ENCODE assay signal across 14 mouse cellular contexts in the genomic region with DNA sequence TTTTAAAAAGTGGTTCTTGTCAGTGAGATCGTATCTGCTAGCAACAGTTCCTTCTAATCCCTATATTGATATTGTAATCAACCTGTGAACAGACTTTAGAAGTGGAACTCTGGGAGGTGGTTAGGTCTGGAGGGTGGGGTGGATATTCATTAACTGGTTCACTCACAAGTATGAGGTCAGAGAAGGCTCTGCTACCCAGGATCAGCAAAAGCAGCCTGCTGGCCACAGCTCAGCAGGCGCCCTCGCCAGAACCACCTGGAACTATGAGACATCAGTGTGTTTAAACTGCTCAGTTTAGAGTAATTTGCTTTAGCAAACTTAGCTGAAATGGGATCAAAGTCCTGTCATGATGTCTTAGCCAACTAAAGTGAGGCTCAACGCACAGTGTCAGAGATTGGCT. TPM values are rescaled to one million over a fixed set of nuclear protein-coding genes. Genes with fewer than 3 reads are reported as not detected.
A peak's percentile ranks its signal among the peaks of the same experiment; 100 is the strongest.
DNase-seq lines count a peak whose midpoint lies in the region; ATAC-seq and TF ChIP-seq lines count a peak whose summit lies in the region.
"Had no signal": no experiment of that assay in that cellular context is flagged by ENCODE, and none has a peak within 500 bp of the region (broad histone marks: within the 10 kb centered on the region; RNA-seq: fewer than 3 reads in every experiment).

No protein-coding gene starts in this region.

- H3K27me3 ChIP-seq in heart, embryonic 15.5 days: no peaks in the 10 kb centered on the region
- H3K27me3 ChIP-seq in CH12.LX (replicated peaks): no peaks in the 10 kb centered on the region
- H3K27me3 ChIP-seq in intestine, postnatal 0 days (replicated peaks; ENCODE audit: control insufficient read depth, insufficient read depth, low read length): no peaks in the 10 kb centered on the region
- H3K27me3 ChIP-seq in liver, postnatal 0 days (ENCODE audit: insufficient read depth, low read length): no peaks in the 10 kb centered on the region

- in situ Hi-C loops in CH12.LX (cut with MboI; ENCODE audit: low pct_ligation_motif_present, low pct_unique_long_range_greater_than_20kb, low sequenced_read_pairs): loop anchor here (25.0 kb wide), 2 partner anchors 242 to 692 kb away; no protein-coding TSS in a partner anchor

- dilution Hi-C loops in CH12.LX (cut with MboI; ENCODE audit: extremely low pct_ligation_motif_present, extremely low pct_unique_long_range_greater_than_20kb, low sequenced_read_pairs): no loop called here

- no peaks in the 10 kb centered on the region for H3K79me2 ChIP-seq in CH12.LX (replicated peaks; ENCODE audit: control insufficient read depth, extremely low read depth, insufficient read depth, poor library complexity, severe bottlenecking)

- no peak overlapping the region for H3K4me2 ChIP-seq in heart, embryonic 15.5 days
- H3K4me2 ChIP-seq in CH12.LX (ENCODE audit: insufficient read depth, low read depth, poor library complexity, severe bottlenecking): peak overlapping the region; percentile 68
- peak overlapping the region; percentile 48 for H3K4me2 ChIP-seq in intestine, postnatal 0 days (replicated peaks; ENCODE audit: low read depth)
- no peak overlapping the region for H3K4me2 ChIP-seq in liver, postnatal 0 days (ENCODE audit: low read depth, low read length)

- no peak for TF ChIP-seq POLR2A in CH12.LX (IDR thresholded peaks at IDR 0.05; ENCODE audit: low read depth, low read length)

- no peak overlapping the region for H3K9ac ChIP-seq in heart, embryonic 15.5 days
- H3K9ac ChIP-seq in CH12.LX (ENCODE audit: insufficient read depth, low read depth): no peak overlapping the region
- no peak overlapping the region for H3K9ac ChIP-seq in intestine, postnatal 0 days (ENCODE audit: low read depth, low read length)
- H3K9ac ChIP-seq in liver, postnatal 0 days (replicated peaks): no peak overlapping the region

- no peak for TF ChIP-seq CTCF in CH12.LX (conservative IDR thresholded peaks at IDR 0.05 in 1 of 2, IDR thresholded peaks at IDR 0.05 in 1 of 2; ENCODE audit: low read depth in 2 of 2, low read length in 2 of 2)
- no peak for TF ChIP-seq CTCF in intestine, postnatal 0 days (IDR thresholded peaks at IDR 0.05; ENCODE audit: low read depth)
- TF ChIP-seq CTCF in liver, postnatal 0 days (IDR thresholded peaks at IDR 0.05; ENCODE audit: low read depth): no peak

- no peak overlapping the region for H3K4me3 ChIP-seq in heart, embryonic 15.5 days
- no peak overlapping the region for H3K4me3 ChIP-seq in CH12.LX (replicated peaks in 1 of 3; ENCODE audit: low read depth in 2 of 3, low read length in 2 of 3, poor library complexity in 1 of 3)
- H3K4me3 ChIP-seq in intestine, postnatal 0 days (ENCODE audit: low read depth, low read length): no peak overlapping the region
- no peak overlapping the region for H3K4me3 ChIP-seq in liver, postnatal 0 days (ENCODE audit: low read depth, low read length)
- H3K4me3 ChIP-seq: erythroblast, embryonic 14.5 days; limb, embryonic 10.5 days had no signal

- no peak for DNase-seq in heart, adult 11 months
- no peak for DNase-seq in CH12.LX (ENCODE audit: extremely low read depth)
- DNase-seq in liver, postnatal 0 days: no peak
- DNase-seq in right cerebral cortex, postnatal 14 days: no peak
- DNase-seq in lung, postnatal 36 days: no peak
- no peak for DNase-seq in cerebellum, postnatal 36 days
- DNase-seq: adrenal gland, postnatal 10 days; cerebellum, adult 9-11 months; thymus, postnatal 14 days had no signal

- 47% methylated on average over 4 of the region's 4 CpGs for WGBS in heart, embryonic 15.5 days
- WGBS in intestine, postnatal 0 days: 18% methylated on average over 4 of the region's 4 CpGs
- WGBS in liver, postnatal 0 days (ENCODE audit: insufficient replicate concordance): 35% methylated on average over 4 of the region's 4 CpGs

- peak overlapping the region; percentile 25; the same call in 1 of the 2 replicates for H3K27ac ChIP-seq in heart, embryonic 15.5 days
- no peak overlapping the region for H3K27ac ChIP-seq in CH12.LX (ENCODE audit: insufficient read depth, low read depth)
- no peak overlapping the region for H3K27ac ChIP-seq in intestine, postnatal 0 days (ENCODE audit: low read depth, low read length)
- H3K27ac ChIP-seq in liver, postnatal 0 days (ENCODE audit: low read depth): peak overlapping the region; percentile 35; the same call in 1 of the 2 replicates
- H3K27ac ChIP-seq: limb, embryonic 10.5 days had no signal

- H3K9me3 ChIP-seq in heart, embryonic 15.5 days (replicated peaks): no peaks in the 10 kb centered on the region
- no peaks in the 10 kb centered on the region for H3K9me3 ChIP-seq in CH12.LX (replicated peaks; ENCODE audit: low read length)
- H3K9me3 ChIP-seq in intestine, postnatal 0 days (ENCODE audit: control insufficient read depth): no peaks in the 10 kb centered on the region
- H3K9me3 ChIP-seq in liver, postnatal 0 days (ENCODE audit: low read length): no peaks in the 10 kb centered on the region
- H3K9me3 ChIP-seq: limb, embryonic 10.5 days had no signal

- TF ChIP-seq RAD21 in CH12.LX (IDR thresholded peaks at IDR 0.05; ENCODE audit: low read depth, low read length): no peak

- H3K36me3 ChIP-seq in heart, embryonic 15.5 days: no peaks in the 10 kb centered on the region
- H3K36me3 ChIP-seq in CH12.LX (replicated peaks in 1 of 2; ENCODE audit: control insufficient read depth in 1 of 2, insufficient read depth in 1 of 2, low read length in 1 of 2): no peaks in the 10 kb centered on the region
- no peaks in the 10 kb centered on the region for H3K36me3 ChIP-seq in intestine, postnatal 0 days (ENCODE audit: control insufficient read depth, insufficient read depth)
- no peaks in the 10 kb centered on the region for H3K36me3 ChIP-seq in liver, postnatal 0 days (replicated peaks; ENCODE audit: insufficient read depth, low read length)
- H3K36me3 ChIP-seq: limb, embryonic 10.5 days had no signal

- no peak for TF ChIP-seq EP300 in CH12.LX (IDR thresholded peaks at IDR 0.05; ENCODE audit: low read length)
- TF ChIP-seq EP300 in liver, postnatal 0 days (IDR thresholded peaks at IDR 0.05; ENCODE audit: low read depth): no peak

- peak; percentile 17; the same call in 1 of the 2 replicates for ATAC-seq in heart, embryonic 15.5 days (replicated peaks; ENCODE audit: insufficient number of reproducible peaks, insufficient read depth, low FRiP score, low read depth)
- ATAC-seq in intestine, postnatal 0 days: peak; percentile 85
- ATAC-seq in liver, postnatal 0 days: peak; percentile 62

- peaks cover 26% of the 10 kb centered on the region for H3K4me1 ChIP-seq in heart, embryonic 15.5 days (replicated peaks)
- H3K4me1 ChIP-seq in CH12.LX (ENCODE audit: control insufficient read depth in 1 of 2, insufficient read depth in 2 of 2): no peaks in the 10 kb centered on the region
- H3K4me1 ChIP-seq in intestine, postnatal 0 days (replicated peaks; ENCODE audit: control insufficient read depth, insufficient read depth, low read length): 0 out of 2 replicates have a peak, but pooled peaks cover 3% of the 10 kb centered on the region
- H3K4me1 ChIP-seq in liver, postnatal 0 days (ENCODE audit: insufficient read depth): peaks cover 9% of the 10 kb centered on the region

TF ChIP-seq in CH12.LX, 34 proteins besides CTCF, POLR2A, EP300 and RAD21:
- TF ChIP-seq BHLHE40 (IDR thresholded peaks at IDR 0.05; ENCODE audit: low read depth, low read length) (no peak), RCOR1 (conservative IDR thresholded peaks at IDR 0.05; ENCODE audit: low read depth, low read length) (no peak), USF2 (conservative IDR thresholded peaks at IDR 0.05; ENCODE audit: low read depth, low read length) (no peak), MAZ (IDR thresholded peaks at IDR 0.05; ENCODE audit: low read depth, low read length) (no peak), CHD1 (IDR thresholded peaks at IDR 0.05; ENCODE audit: low read depth, low read length) (no peak), USF1 (IDR thresholded peaks at IDR 0.05; ENCODE audit: low read depth, low read length) (no peak), ZKSCAN1 (IDR thresholded peaks at IDR 0.05; ENCODE audit: borderline replicate concordance, low read depth, low read length) (no peak), UBTF (IDR thresholded peaks at IDR 0.05; ENCODE audit: low read depth, low read length) (no peak), ETS1 (conservative IDR thresholded peaks at IDR 0.05; ENCODE audit: low read depth, low read length) (no peak), ZNF384 (IDR thresholded peaks at IDR 0.05; ENCODE audit: low read depth, low read length) (no peak), JUN (IDR thresholded peaks at IDR 0.05; ENCODE audit: insufficient read depth, low read depth, low read length) (no peak), MAX (IDR thresholded peaks at IDR 0.05; ENCODE audit: low read length) (no peak), POLR2AphosphoS2 (IDR thresholded peaks at IDR 0.05; ENCODE audit: low read depth, low read length) (no peak), TCF12 (IDR thresholded peaks at IDR 0.05; ENCODE audit: low read depth, low read length) (no peak)

RNA-seq across cellular contexts. Expression of a gene that starts 25.6 kb away (rescaled TPM):
- 0.43 and 0.70 TPM in 2 replicates for polyA plus RNA-seq in heart, embryonic 15.5 days (2015; fragmentation: Nextera tagmentation; extraction: Ambion mirVana)
- not detected in 2 replicates for total RNA-seq in CH12.LX (2012; rRNA removed)
- total RNA-seq in CH12.LX (2014; rRNA removed): not detected in 2 replicates
- polyA plus RNA-seq in CH12.LX (2012; ENCODE audit: insufficient read length, low read depth): not detected in 2 replicates
- 0.09 and 0.16 TPM in 2 replicates for polyA plus RNA-seq in intestine, postnatal 0 days (2015; fragmentation: Nextera tagmentation; extraction: Ambion mirVana)
- 0.09 TPM in 1 of 2 replicates, not detected in the other for polyA plus RNA-seq in liver, postnatal 0 days (2015; fragmentation: Nextera tagmentation; extraction: Ambion mirVana)

RNA-seq across cellular contexts. Expression of a gene that starts 43.9 kb away (rescaled TPM):
- polyA plus RNA-seq in heart, embryonic 15.5 days (2015; fragmentation: Nextera tagmentation; extraction: Ambion mirVana): 0.01 and 0.14 TPM in 2 replicates
- total RNA-seq in CH12.LX (2012; rRNA removed) (not detected in 2 replicates), CH12.LX (2014; rRNA removed) (not detected in 2 replicates)
- not detected in 2 replicates for polyA plus RNA-seq in CH12.LX (2012; ENCODE audit: insufficient read length, low read depth)
- 0.26 and 0.34 TPM in 2 replicates for polyA plus RNA-seq in intestine, postnatal 0 days (2015; fragmentation: Nextera tagmentation; extraction: Ambion mirVana)
- polyA plus RNA-seq in liver, postnatal 0 days (2015; fragmentation: Nextera tagmentation; extraction: Ambion mirVana): not detected in 2 replicates
- total RNA-seq: hematopoietic stem cell, adult 5-6 weeks had no signal
- polyA plus RNA-seq: erythroblast, embryonic 14.5 days had no signal

Comparison
In these comparisons a context has a peak if more than half of its experiments do, and no peak if none do; other contexts are left out.
1. ATAC-seq: peak in every context shown above with its lines; median percentile 85 in intestine, postnatal 0 days; 62 in liver, postnatal 0 days; 17 in heart, embryonic 15.5 days.
2. H3K27ac ChIP-seq: peak in heart, embryonic 15.5 days (single experiment) and liver, postnatal 0 days (single experiment); none in CH12.LX (single experiment) and intestine, postnatal 0 days (single experiment).
3. H3K4me2 ChIP-seq: peak in CH12.LX (single experiment) and intestine, postnatal 0 days (single experiment); none in heart, embryonic 15.5 days (single experiment) and liver, postnatal 0 days (single experiment).